Mouse (Mus musculus) hindbrain, postnatal 0 days (tissue): ENCODE data around the gene Efnb3. TPM values are rescaled to one million over a fixed set of nuclear protein-coding genes. Genes with fewer than 3 reads are reported as not detected.

Source experiments
- ATAC-seq: fragments of 200-750 bp; cut with Nextera tagmentation; 2 replicates; pipeline ENCODE4 v1.8.0; 2017; ENCODE audit warnings: mild to moderate bottlenecking, moderate TSS enrichment, moderate library complexity
- DNase-seq: peaks from one replicate; pipeline ENCODE4 v3.0.0-alpha.2; 2015; ENCODE audit warnings: low spot score
- H3K27ac ChIP-seq: fragments of 300-500 bp; sonication (generic); 2 replicates; pipeline ENCODE4 v1.5.1; 2014; ENCODE audit warnings: mild to moderate bottlenecking
- H3K27me3 ChIP-seq: fragments of 300-500 bp; sonication (generic); 2 replicates; pipeline ENCODE4 v1.6.1; 2014; ENCODE audit warnings: low read length, mixed read lengths; ENCODE audit not compliant: insufficient read depth
- H3K36me3 ChIP-seq: fragments of 300-500 bp; sonication (generic); 2 replicates; pipeline ENCODE4 v1.6.1; 2014; ENCODE audit warnings: low read length, mixed read lengths; ENCODE audit not compliant: insufficient read depth
- H3K4me1 ChIP-seq: fragments of 300-500 bp; sonication (generic); 2 replicates; pipeline ENCODE4 v1.6.1; 2014; ENCODE audit warnings: antibody characterized with exemption, low read length, mixed read lengths; ENCODE audit not compliant: insufficient read depth
- H3K4me2 ChIP-seq: fragments of 300-500 bp; sonication (generic); 2 replicates; pipeline ENCODE4 v1.6.1; 2014; ENCODE audit warnings: low read depth, mild to moderate bottlenecking, low read length, moderate library complexity, mixed read lengths
- H3K4me3 ChIP-seq: fragments of 300-500 bp; sonication (generic); 2 replicates; pipeline ENCODE4 v1.5.1; 2014; ENCODE audit warnings: low read length
- H3K9ac ChIP-seq: fragments of 300-500 bp; sonication (generic); replicated peaks from 2 replicates; pipeline ENCODE4 v1.6.1; 2014; ENCODE audit warnings: mild to moderate bottlenecking, low read length, moderate library complexity, mixed read lengths
- H3K9me3 ChIP-seq: fragments of 300-500 bp; sonication (generic); 2 replicates; pipeline ENCODE4 v1.6.1; 2016; ENCODE audit warnings: low read length, mixed read lengths
- CTCF ChIP-seq: IDR thresholded peaks from 2 replicates; pipeline ENCODE4 v1.5.1; 2016; ENCODE audit warnings: antibody characterized with exemption, control low read depth, low read depth
- whole genome bisulfite sequencing: fragments of 180-500 bp; shearing (Covaris S2); extraction: QIAGEN DNeasy Blood & Tissue Kit; methylation state at CpG from one replicate; pipeline ENCODE4 v1.1.7; 2014; 5-methylcytosine and 5-hydroxymethylcytosine counted together
- polyA plus RNA-seq: library from polyadenylated mRNA; unstranded; fragments of >200 nt; fragmentation: Nextera tagmentation; extraction: Ambion mirVana; gene quantifications from 2 replicates; pipeline ENCODE4 v1.2.1, GENCODE M21; 2015
- total RNA-seq: library from RNA; depleted of rRNA; stranded (reverse); fragments of >200 nt; gene quantifications from 2 replicates; pipeline ENCODE4 v1.2.3, GENCODE M21; 2014

Efnb3 gene
- total and polyA plus RNA-seq, 2 experiments from 2014 or later: 94.4 to 111 TPM

DNA sequence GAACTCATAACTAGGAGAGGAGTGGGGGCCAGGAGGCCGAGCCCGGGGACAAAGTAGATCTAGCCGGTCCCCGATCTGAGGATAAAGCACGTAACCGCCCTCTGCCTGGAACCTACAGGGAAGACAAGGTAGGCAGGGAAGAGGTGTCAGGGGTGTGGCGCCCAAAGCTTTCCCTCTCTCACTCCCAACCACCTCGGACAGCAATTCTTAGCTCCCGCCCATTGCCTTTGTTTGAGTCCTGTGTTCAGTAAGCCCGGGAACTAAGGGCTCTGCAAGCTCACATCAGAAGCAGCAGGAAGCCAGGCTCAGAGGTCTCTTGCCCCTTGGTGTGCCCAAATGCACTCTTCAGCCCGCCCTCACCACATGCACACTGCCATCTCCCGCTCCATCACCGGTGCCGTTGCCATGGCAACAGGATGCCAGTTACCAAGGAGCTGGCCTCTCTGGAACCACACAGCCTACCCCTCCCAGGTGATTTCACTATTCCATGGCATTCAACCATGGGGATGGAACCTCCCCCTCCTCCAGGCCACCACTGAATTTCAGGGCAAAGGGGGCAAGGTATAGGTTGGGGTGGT lies 2.5 kb downstream of the Efnb3 start:
- Histone ChIP-seq H3K4me2 (peak overlapping the region; percentile 94), H3K4me3 (peak overlapping the region; percentile 64), H3K27ac (peak overlapping the region; percentile 12; the same call in 1 of the 2 replicates), H3K4me1 (peaks cover 56% of the 10 kb centered on the region), H3K27me3 (no peaks in the 10 kb centered on the region), H3K9me3 (no peaks in the 10 kb centered on the region), H3K36me3 (no peaks in the 10 kb centered on the region), H3K9ac (peak overlapping the region; percentile 34; the same call in 1 of the 2 replicates)
- 5% methylated on average over 13 of the region's 14 CpGs for WGBS
- ATAC-seq: no peak
- no peak for TF ChIP-seq CTCF
- DNase-seq: peak; percentile 83

- no peak for TF ChIP-seq CTCF
- no peak overlapping the region for H3K4me3 ChIP-seq
- WGBS: 74% methylated on average over 5 of the region's 5 CpGs
- no peaks in the 10 kb centered on the region for H3K9me3 ChIP-seq
- H3K27me3 ChIP-seq: no peaks in the 10 kb centered on the region
- peaks cover 43% of the 10 kb centered on the region for H3K4me1 ChIP-seq
- DNase-seq (no peak), ATAC-seq (no peak)
- no peaks in the 10 kb centered on the region for H3K36me3 ChIP-seq
- no peak overlapping the region for H3K4me2 ChIP-seq
- H3K27ac ChIP-seq: 0 out of 2 replicates have a peak overlapping the region, but pooled peaks have one; percentile 11
- H3K9ac ChIP-seq: no peak overlapping the region
Measured at GRCm38 (mm10) chr11:69554539-69555140, 5.4 kb downstream of the Efnb3 start.

DNA sequence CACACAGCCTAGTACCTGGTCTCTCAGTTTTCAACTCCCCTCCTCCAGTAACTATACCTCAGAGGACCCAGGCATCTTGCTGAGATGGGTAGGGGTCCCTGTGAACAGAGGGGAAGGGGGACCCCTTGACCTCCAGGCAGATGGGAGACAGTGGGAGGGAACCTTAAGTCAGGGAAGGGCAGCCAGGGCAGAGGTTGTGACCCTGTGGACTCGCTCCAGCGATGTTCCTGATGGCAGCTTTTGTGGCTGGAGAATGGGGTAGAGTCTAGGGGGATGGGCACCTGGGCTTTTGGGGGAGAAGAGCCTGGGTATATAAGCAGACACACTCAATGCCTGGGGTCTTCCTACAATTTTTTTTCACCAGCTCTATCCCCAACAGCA lies 6.7 kb downstream of the Efnb3 start:
- H3K4me3 ChIP-seq: no peak overlapping the region
- no peak for TF ChIP-seq CTCF
- no peaks in the 10 kb centered on the region for H3K9me3 ChIP-seq
- peak overlapping the region; percentile 38 for H3K9ac ChIP-seq
- peak overlapping the region; percentile 43 for H3K4me2 ChIP-seq
- DNase-seq (no peak), ATAC-seq (peak; percentile 8)
- no peaks in the 10 kb centered on the region for H3K27me3 ChIP-seq
- WGBS: 5% methylated on average over 2 of the region's 2 CpGs
- peak overlapping the region; percentile 77 for H3K27ac ChIP-seq
- peaks cover 31% of the 10 kb centered on the region for H3K4me1 ChIP-seq
- no peaks in the 10 kb centered on the region for H3K36me3 ChIP-seq

DNA sequence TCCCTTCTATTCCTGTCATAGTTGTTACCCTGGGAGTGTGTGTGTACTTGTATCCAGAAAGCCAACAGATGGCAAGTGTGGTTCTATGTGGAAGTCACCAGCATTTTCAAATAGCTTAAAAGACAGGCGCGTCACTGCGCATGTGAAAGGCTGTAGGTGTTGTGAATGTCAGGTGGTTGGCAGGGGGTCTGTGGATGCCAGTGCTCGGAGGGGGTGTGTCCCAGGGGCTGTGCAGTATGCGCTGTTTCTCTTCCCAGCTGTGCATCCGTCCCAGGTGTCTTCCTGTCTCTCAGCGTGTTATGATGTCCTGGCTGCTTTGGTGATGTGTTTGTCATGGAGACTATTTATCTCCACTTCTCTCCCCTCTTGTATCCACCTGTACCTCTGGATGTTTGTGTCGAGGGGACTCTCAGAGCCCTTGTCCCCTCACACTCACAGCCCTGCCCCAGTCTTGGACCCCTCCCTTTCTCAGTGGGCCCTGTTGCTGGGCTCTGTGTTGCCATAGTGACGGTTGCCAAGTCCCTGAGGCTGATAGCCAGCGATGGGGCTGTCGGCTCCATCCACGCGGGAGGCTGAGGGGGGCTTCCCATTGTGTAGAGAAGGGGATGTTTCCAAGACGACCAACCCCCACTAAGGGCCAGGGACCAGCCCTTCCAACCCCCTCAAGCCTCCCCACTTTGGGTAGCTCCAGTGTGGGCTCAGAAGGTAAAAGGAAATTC lies 7.2 kb downstream of the Efnb3 start:
- no peak for TF ChIP-seq CTCF
- peak; percentile 87 for ATAC-seq
- Histone ChIP-seq H3K9me3 (no peaks in the 10 kb centered on the region), H3K4me1 (peaks cover 29% of the 10 kb centered on the region), H3K36me3 (no peaks in the 10 kb centered on the region), H3K4me3 (0 out of 2 replicates have a peak overlapping the region, but pooled peaks have one; percentile 1), H3K9ac (peak overlapping the region; percentile 38), H3K4me2 (peak overlapping the region; percentile 43), H3K27ac (peak overlapping the region; percentile 77), H3K27me3 (no peaks in the 10 kb centered on the region)
- 5% methylated on average over 14 of the region's 14 CpGs for WGBS
- peak; percentile 89 for DNase-seq

DNA sequence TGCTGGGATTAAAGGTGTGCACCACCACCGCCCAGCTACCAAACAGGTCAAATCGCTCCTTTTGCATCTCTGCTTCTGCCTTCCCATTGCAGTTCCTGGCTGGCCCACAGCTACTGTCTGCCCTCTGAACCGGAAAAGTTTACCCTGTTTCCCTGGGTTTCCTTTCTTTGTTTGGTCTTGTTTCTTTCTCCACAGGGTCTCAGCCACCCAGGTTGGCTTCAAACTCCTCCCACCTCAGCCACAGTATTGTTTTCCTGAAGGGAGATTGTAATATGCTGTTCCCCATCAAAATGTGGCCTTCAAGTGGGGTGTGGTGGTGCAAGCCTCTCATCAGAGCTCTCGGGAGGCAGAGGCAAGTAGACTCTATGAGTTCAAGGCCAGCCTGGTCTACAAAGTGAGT lies 8.7 kb downstream of the Efnb3 start:
- Histone ChIP-seq H3K36me3 (no peaks in the 10 kb centered on the region), H3K4me1 (peaks cover 26% of the 10 kb centered on the region), H3K9ac (no peak overlapping the region), H3K27me3 (no peaks in the 10 kb centered on the region), H3K27ac (no peak overlapping the region), H3K4me2 (no peak overlapping the region), H3K4me3 (no peak overlapping the region), H3K9me3 (no peaks in the 10 kb centered on the region)
- 42% methylated on average over 4 of the region's 4 CpGs for WGBS
- no peak for TF ChIP-seq CTCF
- DNase-seq (no peak), ATAC-seq (no peak)

DNA sequence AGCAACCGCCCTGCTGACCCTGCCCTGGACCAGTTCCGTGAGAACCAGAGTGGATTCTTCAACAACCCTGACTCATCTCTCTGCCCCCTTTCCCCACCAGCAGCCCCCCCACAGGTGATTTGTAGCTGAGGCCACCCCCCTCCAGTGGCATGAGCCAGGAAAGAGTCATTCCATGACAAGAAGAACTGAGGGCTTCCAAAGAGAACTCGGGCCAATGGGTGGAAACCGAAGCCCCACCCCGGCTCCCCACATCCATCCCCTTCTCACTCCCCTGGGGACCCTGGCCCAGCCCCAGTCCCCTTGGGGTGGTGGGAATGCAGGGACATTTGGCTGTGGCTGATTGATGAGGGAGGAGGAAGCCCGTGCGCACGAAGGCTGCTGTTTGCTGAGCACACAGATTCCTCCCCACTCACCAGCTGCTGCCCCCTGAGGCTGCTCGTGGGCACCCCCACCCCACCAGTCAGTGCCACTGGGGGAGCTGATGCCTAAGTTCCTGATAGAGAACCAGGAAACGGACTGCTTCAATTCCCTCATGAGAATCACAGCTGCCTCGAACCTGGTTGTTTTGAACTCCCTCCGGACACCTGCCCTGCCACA lies 10.8 kb downstream of the Efnb3 start, which contains the start of gene Dnah2:
TSS of gene Dnah2 (minus strand) at position 51 of the 597 bp plus-strand sequence.
- H3K27ac ChIP-seq: peak within 1 kb of the TSS; percentile 85; the same call in 1 of the 2 replicates
- peak; percentile 15 for DNase-seq
- H3K4me1 ChIP-seq: peaks cover 25% of the 10 kb centered on the region
- ATAC-seq: no peak
- 27% methylated on average over 12 of the region's 12 CpGs for WGBS
- H3K9ac ChIP-seq: no peak within 1 kb of the TSS
- H3K27me3 ChIP-seq: no peaks in the 10 kb centered on the region
- no peaks in the 10 kb centered on the region for H3K9me3 ChIP-seq
- H3K36me3 ChIP-seq: no peaks in the 10 kb centered on the region
- no peak within 1 kb of the TSS for H3K4me3 ChIP-seq
- TF ChIP-seq CTCF: peak; percentile 12; the same call in 1 of the 2 replicates
- no peak within 1 kb of the TSS for H3K4me2 ChIP-seq
